Mouse (Mus musculus): Measurements from ENCODE around the gene Rap1b.

DNA sequence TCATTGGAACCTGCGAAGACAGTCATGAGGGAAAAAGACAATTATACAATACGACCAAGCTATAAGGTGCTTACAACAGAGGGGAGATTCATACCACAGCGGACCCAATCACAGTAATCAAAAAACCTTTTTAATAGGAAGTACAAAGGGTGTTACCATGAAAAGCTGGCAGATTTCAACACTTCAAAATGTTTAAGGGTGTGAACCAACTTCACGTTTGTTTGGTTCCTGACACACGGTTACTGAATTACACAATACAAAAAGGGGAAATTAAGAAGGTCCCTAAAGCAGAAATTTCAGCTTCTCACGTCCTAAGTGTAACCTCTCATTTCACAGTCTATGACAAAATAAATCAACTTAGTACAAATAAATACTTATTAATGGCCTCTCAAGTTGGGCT is 27.2 kb downstream of the Rap1b start:
- TF ChIP-seq POLR2A (IDR thresholded peaks at IDR 0.05; ENCODE audit: borderline replicate concordance, control insufficient read depth, low read depth, low read length) = no peak
- no peak for TF ChIP-seq CTCF (IDR thresholded peaks at IDR 0.05; ENCODE audit: control insufficient read depth, insufficient read depth, low read length)
